Mouse (Mus musculus): ENCODE measurements around the gene Ninj1. TPM values are rescaled to one million over a fixed set of nuclear protein-coding genes. Genes with fewer than 3 reads are reported as not detected.
A peak's percentile ranks its signal among the peaks of the same experiment; 100 is the strongest.

Gene Ninj1
- polyA plus RNA-seq, 1 experiment from 2014 or later = 40.0 TPM

DNA sequence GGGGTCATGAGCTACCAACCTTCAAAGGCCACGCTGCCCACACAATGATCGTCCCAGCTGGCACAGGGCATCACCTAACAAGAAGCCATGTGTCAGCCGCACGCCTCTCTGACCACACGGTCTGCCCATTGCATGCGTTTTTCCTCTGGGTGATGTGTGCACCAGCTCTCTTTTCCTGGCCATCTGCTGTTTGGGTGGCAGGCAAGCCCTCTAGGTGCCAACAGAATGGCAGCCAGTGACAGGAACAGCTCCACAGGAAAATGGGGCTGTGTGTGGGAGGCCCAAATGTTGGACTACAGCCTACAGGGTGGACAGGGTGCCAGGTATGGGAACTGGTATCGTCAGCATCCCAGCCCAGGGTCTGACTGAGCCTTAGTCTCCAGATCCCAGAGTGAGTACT is 14.9 kb upstream of the Ninj1 start:
- Histone ChIP-seq H3K27me3 (no peaks in the 10 kb centered on the region; the same call in 1 of the 2 replicates), H3K4me2 (no peak overlapping the region), H3K9me3 (replicated peaks) (no peaks in the 10 kb centered on the region), H3K27ac (no peak overlapping the region), H3K36me3 (no peaks in the 10 kb centered on the region), H3K4me1 (replicated peaks) (0 out of 2 replicates have a peak, but pooled peaks cover 2% of the 10 kb centered on the region), H3K4me3 (replicated peaks) (no peak overlapping the region), H3K9ac (no peak overlapping the region)
- WGBS (ENCODE audit: insufficient replicate concordance) = 78% methylated on average over 7 of the region's 7 CpGs
- no peak for DNase-seq
- no peak for ATAC-seq (ENCODE audit: low read depth)

DNA sequence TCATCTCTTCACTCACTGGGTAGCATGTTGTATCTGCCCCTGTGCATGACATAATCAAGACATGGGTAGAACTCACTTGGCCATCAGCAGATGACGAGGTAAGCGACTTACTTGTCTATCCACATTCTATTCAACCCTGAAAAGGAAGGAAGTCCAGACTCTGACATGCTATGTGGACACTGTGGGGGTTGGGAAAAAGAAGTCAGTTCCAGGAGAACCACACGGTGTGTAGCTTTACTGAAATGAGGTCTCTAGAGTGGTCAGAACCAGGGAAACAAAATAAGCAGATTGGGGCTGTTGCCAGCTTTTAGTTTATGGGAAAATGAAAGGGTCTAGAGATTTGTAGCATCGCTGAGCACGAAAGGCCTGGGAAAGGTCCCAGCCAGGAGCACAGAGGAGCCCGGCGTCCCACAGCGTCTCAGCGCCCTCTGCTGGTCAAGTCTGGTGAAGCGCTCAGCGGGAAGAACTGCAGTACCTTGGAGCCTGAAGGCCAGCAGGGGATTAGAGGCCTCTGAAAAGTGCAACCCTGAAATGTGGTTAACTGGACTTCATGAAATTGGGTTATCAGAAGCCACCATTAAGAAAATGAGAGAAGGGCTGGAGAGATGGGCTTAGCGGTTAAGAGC is 14.2 kb upstream of the Ninj1 start:
- Histone ChIP-seq H3K4me3 (replicated peaks) (no peak overlapping the region), H3K27me3 (no peaks in the 10 kb centered on the region; the same call in 1 of the 2 replicates), H3K9ac (no peak overlapping the region), H3K4me1 (replicated peaks) (0 out of 2 replicates have a peak, but pooled peaks cover 2% of the 10 kb centered on the region), H3K27ac (no peak overlapping the region), H3K4me2 (no peak overlapping the region), H3K9me3 (replicated peaks) (no peaks in the 10 kb centered on the region), H3K36me3 (no peaks in the 10 kb centered on the region)
- ATAC-seq (ENCODE audit: low read depth) (peak; percentile 62; the same call in 1 of the 2 replicates), DNase-seq (peak; percentile 56)
- WGBS (ENCODE audit: insufficient replicate concordance) = 2% methylated on average over 12 of the region's 12 CpGs

DNA sequence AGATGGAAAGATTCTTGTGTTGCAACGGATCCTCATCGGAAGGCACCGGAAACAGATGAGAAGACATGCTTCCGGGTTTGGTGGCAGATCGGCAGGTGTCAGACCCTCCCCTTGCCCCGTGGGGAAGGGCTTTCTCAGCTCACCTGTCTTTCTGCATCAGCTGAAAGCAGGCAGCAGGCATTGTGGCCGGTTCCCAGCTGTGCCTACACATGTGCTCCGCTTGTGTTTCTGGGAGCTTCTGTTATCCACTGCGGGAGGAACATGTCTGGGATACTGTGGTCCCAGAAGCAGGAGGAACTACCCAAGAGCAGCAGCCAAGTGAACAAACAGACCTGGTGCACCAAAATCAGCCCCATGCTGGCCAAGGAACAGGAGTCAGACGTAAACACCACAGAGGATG is 11.8 kb upstream of the Ninj1 start:
- WGBS (ENCODE audit: insufficient replicate concordance) = 67% methylated on average over 10 of the region's 10 CpGs
- Histone ChIP-seq H3K9ac (no peak overlapping the region), H3K4me1 (replicated peaks) (peaks cover 16% of the 10 kb centered on the region), H3K27me3 (no peaks in the 10 kb centered on the region; the same call in 1 of the 2 replicates), H3K9me3 (replicated peaks) (no peaks in the 10 kb centered on the region), H3K36me3 (no peaks in the 10 kb centered on the region), H3K4me2 (no peak overlapping the region), H3K4me3 (replicated peaks) (no peak overlapping the region), H3K27ac (no peak overlapping the region)
- DNase-seq (no peak), ATAC-seq (ENCODE audit: low read depth) (no peak)

DNA sequence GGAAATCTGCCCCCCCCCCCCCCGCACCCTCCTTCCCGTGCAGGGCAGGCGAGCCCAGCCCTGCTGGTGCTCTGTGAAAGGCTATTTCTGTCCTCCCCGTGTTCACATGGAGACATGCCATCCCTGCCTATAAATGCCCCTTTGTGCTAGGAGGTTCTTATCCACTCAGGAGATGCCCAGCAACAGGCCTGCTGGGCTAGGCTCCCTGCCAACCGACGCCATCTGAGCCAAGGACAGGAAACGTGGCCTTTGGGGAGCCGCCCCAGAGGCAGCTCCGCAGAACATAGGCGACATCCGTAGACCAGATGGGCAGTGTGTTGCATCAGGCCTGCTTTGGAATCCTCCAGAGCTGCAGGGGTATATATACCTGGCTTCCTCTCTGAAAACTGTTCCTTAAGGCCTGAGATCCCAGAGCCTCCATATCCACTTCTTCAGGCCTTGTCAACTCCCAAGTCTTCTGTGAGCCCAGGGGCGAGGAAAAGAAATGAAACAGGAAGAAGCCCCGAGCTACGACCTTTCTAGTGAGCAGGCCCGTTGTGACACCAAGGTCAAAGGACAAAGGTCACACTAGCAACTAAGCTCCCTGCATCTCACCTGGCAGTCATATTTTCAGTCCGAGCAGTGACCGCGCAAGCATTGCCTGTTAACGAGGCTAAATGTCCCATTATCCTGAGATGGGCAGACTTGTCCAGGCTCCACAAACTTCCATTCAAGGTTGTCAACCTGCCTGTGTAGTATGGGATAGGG is 8.3 kb upstream of the Ninj1 start:
- no peaks in the 10 kb centered on the region; the same call in 1 of the 2 replicates for H3K27me3 ChIP-seq
- ATAC-seq (ENCODE audit: low read depth) (no peak), DNase-seq (no peak)
- H3K27ac ChIP-seq = no peak overlapping the region
- H3K4me3 ChIP-seq (replicated peaks) = no peak overlapping the region
- no peaks in the 10 kb centered on the region for H3K36me3 ChIP-seq
- H3K4me1 ChIP-seq (replicated peaks) = peaks cover 13% of the 10 kb centered on the region
- no peak overlapping the region for H3K9ac ChIP-seq
- H3K9me3 ChIP-seq (replicated peaks) = no peaks in the 10 kb centered on the region
- H3K4me2 ChIP-seq = no peak overlapping the region
- 64% methylated on average over 19 of the region's 19 CpGs for WGBS (ENCODE audit: insufficient replicate concordance)

DNA sequence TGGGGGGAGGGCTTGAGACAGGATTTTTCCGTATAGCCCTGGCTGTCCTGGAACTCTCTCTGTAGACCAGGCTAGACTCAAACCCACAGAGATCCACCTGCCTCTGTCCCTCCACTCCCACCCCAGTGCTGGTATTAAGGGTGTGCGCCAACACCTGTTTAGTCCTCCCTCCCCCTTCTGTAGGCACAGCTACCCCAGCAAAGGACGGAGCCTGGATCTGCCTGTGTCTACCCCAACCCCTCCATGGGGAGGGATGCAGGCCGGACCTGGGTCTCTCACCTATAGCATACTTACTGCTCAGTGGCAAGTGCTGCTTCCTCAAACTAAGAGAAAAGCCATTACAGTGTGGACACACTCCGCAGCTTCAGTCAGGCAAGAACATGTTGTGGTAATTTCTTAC is 7.0 kb upstream of the Ninj1 start:
- H3K4me2 ChIP-seq = no peak overlapping the region
- H3K4me1 ChIP-seq (replicated peaks) = peaks cover 13% of the 10 kb centered on the region
- H3K4me3 ChIP-seq (replicated peaks) = no peak overlapping the region
- no peak overlapping the region for H3K27ac ChIP-seq
- H3K9ac ChIP-seq = no peak overlapping the region
- ATAC-seq (ENCODE audit: low read depth) = no peak
- no peaks in the 10 kb centered on the region for H3K36me3 ChIP-seq
- DNase-seq = no peak
- H3K27me3 ChIP-seq = no peaks in the 10 kb centered on the region; the same call in 1 of the 2 replicates
- 42% methylated on average over 5 of the region's 5 CpGs for WGBS (ENCODE audit: insufficient replicate concordance)
- H3K9me3 ChIP-seq (replicated peaks) = no peaks in the 10 kb centered on the region

DNA sequence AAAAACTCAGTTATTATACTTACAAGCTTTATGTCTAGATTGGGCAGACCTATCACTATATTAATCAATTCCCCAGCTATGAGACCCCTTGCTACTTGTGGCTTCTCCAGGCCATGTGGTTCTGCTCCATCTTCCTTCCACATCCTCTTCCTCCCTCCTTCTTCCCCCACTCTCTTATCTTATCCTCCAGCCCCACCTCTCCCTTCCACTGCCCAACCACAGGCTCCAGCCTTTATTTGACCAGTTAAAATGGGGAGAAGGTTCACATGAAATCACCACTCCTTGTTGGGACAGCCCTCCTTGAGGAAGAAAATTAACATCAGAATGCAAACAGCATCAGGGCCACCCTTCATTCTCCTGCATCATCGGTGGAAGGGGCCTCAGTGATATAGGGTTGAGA is 6.6 kb upstream of the Ninj1 start:
- Histone ChIP-seq H3K4me1 (replicated peaks) (peaks cover 13% of the 10 kb centered on the region), H3K4me2 (no peak overlapping the region), H3K27me3 (no peaks in the 10 kb centered on the region), H3K36me3 (no peaks in the 10 kb centered on the region), H3K9me3 (replicated peaks) (no peaks in the 10 kb centered on the region), H3K4me3 (replicated peaks) (no peak overlapping the region), H3K27ac (no peak overlapping the region), H3K9ac (no peak overlapping the region)
- 8% methylated on average over 1 of the region's 1 CpGs for WGBS (ENCODE audit: insufficient replicate concordance)
- DNase-seq (no peak), ATAC-seq (ENCODE audit: low read depth) (no peak)

DNA sequence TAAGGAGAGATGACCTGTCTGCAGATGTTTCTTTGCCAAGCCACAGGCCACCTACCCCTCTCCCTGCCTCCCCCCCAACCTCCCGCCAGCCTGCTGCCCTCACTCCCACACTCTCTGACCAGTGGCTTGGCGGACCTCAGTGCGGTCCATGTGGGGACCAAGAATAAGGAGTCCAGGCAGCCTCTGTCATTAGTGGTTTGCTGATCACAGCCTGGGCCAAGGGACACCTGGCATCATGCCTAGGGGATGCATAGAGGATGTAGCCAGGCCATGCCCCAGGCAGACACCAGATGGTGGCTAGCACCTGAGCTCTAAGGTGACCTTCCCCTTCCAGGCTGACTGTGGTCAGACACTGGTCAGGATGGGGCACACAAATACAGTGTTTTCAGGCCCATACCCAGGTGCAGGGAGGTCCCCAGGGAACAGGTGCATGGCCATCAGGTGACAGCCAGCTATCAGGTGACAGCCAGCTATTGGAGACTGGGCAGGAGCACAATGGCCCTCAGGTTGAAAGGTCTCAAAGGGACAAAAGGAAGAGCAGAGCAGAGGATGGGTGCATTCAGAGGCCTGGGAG is 5.8 kb upstream of the Ninj1 start:
- Histone ChIP-seq H3K9ac (peak overlapping the region; percentile 1; the same call in 1 of the 2 replicates), H3K4me2 (no peak overlapping the region), H3K27me3 (no peaks in the 10 kb centered on the region), H3K27ac (no peak overlapping the region), H3K9me3 (replicated peaks) (no peaks in the 10 kb centered on the region), H3K36me3 (no peaks in the 10 kb centered on the region), H3K4me3 (replicated peaks) (no peak overlapping the region), H3K4me1 (replicated peaks) (peaks cover 16% of the 10 kb centered on the region)
- DNase-seq (no peak), ATAC-seq (ENCODE audit: low read depth) (no peak)
- WGBS (ENCODE audit: insufficient replicate concordance) = 82% methylated on average over 3 of the region's 3 CpGs

DNA sequence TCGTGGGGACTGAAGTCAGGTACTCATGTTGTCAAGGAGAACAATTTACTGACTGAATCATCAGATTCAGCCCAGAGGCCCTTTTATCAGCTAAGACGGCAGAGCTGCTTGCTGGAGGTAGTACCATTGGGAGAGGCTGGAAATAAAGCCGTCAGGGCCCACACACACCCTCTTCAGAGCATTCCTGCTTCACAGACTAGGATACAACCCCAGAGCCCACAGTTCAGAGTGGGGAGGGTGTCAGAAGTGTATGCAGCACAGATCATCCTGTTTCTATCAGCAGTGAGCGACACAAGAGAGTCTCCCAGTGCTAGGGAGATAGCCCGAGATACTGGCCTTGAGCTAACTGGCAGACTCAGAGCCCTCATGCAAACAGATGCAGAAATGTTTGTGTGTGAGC is 4.1 kb upstream of the Ninj1 start:
- H3K9me3 ChIP-seq (replicated peaks) = no peaks in the 10 kb centered on the region
- H3K27me3 ChIP-seq = no peaks in the 10 kb centered on the region
- ATAC-seq (ENCODE audit: low read depth) (no peak), DNase-seq (no peak)
- no peaks in the 10 kb centered on the region for H3K36me3 ChIP-seq
- H3K4me3 ChIP-seq (replicated peaks) = no peak overlapping the region
- 42% methylated on average over 5 of the region's 5 CpGs for WGBS (ENCODE audit: insufficient replicate concordance)
- no peak overlapping the region for H3K4me2 ChIP-seq
- H3K4me1 ChIP-seq (replicated peaks) = peaks cover 30% of the 10 kb centered on the region
- no peak overlapping the region for H3K9ac ChIP-seq
- H3K27ac ChIP-seq = no peak overlapping the region

DNA sequence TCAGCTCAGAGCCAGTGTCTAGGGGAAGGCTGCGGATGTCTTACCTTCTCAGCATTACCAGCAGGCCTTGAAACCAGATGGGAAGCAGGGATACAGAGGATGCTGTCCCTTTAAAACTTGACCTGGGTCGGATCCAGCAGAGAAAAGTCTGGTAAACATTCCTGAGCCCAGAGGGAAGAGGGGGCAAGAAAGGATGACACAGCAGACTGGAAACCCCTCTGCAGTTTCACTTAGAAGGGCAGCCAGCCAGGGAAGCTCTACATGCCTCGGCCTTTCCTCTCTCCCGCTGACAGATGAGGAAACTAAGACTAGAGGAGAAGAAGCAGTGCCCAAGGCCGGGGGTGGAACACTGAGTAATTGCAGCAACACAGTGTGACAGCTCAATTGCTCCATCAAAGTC is 3.6 kb upstream of the Ninj1 start:
- ATAC-seq (ENCODE audit: low read depth) (no peak), DNase-seq (no peak)
- H3K36me3 ChIP-seq = no peaks in the 10 kb centered on the region
- WGBS (ENCODE audit: insufficient replicate concordance) = 43% methylated on average over 5 of the region's 5 CpGs
- peaks cover 35% of the 10 kb centered on the region for H3K4me1 ChIP-seq (replicated peaks)
- H3K4me2 ChIP-seq = no peak overlapping the region
- no peak overlapping the region for H3K9ac ChIP-seq
- no peaks in the 10 kb centered on the region for H3K27me3 ChIP-seq
- H3K9me3 ChIP-seq (replicated peaks) = no peaks in the 10 kb centered on the region
- no peak overlapping the region for H3K4me3 ChIP-seq (replicated peaks)
- H3K27ac ChIP-seq = no peak overlapping the region

DNA sequence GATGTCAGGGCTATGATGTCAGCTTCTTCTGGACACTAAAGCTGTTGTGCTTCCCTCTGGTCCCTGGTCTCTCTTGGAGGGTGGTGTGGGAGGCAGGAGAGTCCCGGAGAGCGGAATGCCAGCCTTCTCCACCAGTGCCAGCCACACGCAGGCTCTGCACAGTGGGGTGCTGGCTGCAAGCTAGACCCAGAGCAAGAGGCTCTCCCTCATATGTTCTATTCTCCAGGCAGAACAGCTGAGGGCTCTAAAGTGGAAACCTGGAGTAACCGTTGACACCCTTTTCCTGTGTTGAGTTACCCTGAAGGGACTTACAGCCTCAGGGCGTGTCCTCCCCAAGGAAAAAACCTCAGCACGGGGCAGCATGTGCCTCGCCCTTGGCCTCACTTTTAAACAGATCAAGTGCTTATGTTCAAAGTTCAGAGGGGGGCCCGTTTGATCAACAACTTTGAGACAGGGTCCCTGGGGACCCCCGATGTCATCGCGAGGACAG is 442 bp upstream of the Ninj1 start:
- no peaks in the 10 kb centered on the region for H3K9me3 ChIP-seq (replicated peaks)
- no peak for DNase-seq
- 18% methylated on average over 11 of the region's 11 CpGs for WGBS (ENCODE audit: insufficient replicate concordance)
- H3K4me1 ChIP-seq (replicated peaks) = peaks cover 53% of the 10 kb centered on the region
- H3K27ac ChIP-seq = peak overlapping the region; percentile 34
- H3K4me2 ChIP-seq = peak overlapping the region; percentile 100
- H3K9ac ChIP-seq = peak overlapping the region; percentile 59
- no peaks in the 10 kb centered on the region for H3K27me3 ChIP-seq
- H3K36me3 ChIP-seq = no peaks in the 10 kb centered on the region
- H3K4me3 ChIP-seq (replicated peaks) = peak overlapping the region; percentile 80
- peak; percentile 30 for ATAC-seq (ENCODE audit: low read depth)

DNA sequence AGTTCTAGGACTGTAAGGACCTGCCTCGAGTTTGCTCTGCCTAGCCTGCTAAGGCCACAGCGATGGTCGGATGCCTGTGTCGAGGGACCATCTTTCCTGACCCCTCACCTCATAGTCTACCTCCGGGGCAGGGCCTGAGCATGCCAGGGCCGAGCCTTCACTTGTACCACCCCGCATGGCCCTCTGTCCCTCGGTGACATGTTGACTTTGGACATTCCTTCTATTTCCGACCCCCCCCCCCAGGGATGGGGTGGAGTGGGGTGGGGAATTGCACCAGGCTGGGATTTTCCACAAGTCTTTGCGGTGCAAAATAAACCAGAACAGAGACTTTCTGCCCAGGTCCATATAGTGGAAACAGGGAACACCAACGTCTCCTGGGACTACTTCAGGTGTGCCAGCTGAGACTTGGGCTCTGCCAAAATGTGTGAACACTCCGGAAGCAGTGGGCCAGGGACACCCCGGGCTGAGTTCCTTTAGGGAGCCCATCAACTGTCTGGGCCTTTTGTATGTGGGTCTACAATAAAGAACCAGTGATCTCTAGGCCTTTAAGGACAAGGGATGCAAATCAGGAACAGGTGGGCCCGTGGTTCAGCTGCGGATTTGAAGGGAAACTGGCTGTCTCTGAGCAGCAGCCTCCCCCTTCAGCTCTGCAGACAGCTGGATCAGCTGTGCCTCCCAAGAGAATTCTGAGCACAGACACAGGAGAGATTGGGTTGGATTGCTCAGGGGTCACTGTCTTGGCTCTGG is 1.1 kb downstream of the Ninj1 start:
- Histone ChIP-seq H3K4me3 (replicated peaks) (peak overlapping the region; percentile 80), H3K9ac (peak overlapping the region; percentile 82), H3K36me3 (no peaks in the 10 kb centered on the region), H3K4me2 (peak overlapping the region; percentile 100), H3K27ac (peak overlapping the region; percentile 55; the same call in 1 of the 2 replicates), H3K9me3 (replicated peaks) (no peaks in the 10 kb centered on the region), H3K4me1 (replicated peaks) (peaks cover 60% of the 10 kb centered on the region), H3K27me3 (no peaks in the 10 kb centered on the region)
- DNase-seq (no peak), ATAC-seq (ENCODE audit: low read depth) (no peak)
- WGBS (ENCODE audit: insufficient replicate concordance) = 18% methylated on average over 15 of the region's 15 CpGs

Data from liver, embryonic 13.5 days (tissue).